Mouse (Mus musculus): Measurements from ENCODE around the gene Olfr1153.

Olfr1153 gene

DNA sequence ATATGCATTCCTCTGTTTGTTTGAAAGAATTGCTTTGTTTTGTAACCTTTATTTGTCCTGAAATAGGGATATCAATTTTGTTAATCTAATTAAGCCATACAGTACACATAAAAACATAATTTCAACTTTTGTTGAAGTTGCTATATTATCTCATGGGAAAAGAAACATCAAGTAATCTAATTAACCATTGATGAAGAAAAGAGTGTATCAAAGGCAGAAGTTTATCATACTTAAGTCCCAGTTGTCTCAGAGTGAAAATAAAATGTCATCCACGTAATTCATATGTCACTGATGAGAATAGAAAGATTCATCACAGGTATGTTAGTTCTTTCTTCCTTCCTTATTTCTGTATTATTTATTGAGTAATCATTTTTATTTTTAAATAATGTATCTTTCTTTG lies at the start of gene Olfr1153:
Olfr1153 (plus strand) TSS at position 301 of the 400 bp plus-strand sequence.
- no peak for DNase-seq

DNA sequence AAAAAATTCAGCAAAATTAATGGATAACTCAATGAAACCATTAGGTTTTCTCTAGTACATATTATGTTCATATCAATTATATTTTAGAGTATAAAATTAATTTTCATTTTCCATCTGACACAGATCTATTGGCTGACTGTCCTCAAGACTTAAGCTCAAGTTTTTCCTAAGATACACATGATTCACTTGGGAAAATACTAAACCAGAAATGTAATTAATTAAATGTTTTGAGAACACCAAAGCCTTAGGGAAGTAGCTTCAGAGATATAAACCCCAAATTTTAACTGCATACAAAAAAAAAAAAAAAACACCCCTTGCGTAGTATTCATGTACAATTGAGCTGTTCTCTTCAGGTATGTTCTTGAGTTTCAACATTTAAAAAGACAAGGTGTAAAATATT lies 39.2 kb upstream of the Olfr1153 start, which contains the start of gene Olfr1151:
Olfr1151 (plus strand) TSS at position 301 of the 400 bp plus-strand sequence.
- DNase-seq, result no peak

DNA sequence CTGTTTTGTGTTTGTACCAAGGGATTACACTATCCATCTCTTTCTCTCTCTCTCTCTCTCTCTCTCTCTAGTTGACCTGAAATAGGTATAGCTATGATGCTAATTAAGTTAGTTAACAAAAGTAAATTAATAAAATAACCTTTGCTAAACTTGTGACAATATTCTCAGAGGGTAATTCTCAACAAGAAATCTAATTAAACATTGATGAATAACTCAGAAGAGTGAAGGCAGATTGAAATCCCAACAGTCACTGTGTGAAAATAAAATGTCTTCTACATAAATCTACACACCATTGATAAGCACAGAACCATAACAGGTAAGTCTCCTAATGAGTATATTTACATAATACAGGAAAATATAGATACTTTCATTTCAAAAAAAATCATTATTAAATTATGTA lies 28.6 kb upstream of the Olfr1153 start, which contains the start of gene Olfr1152:
Olfr1152 (plus strand) TSS at position 301 of the 400 bp plus-strand sequence.
- DNase-seq, result no peak

DNA sequence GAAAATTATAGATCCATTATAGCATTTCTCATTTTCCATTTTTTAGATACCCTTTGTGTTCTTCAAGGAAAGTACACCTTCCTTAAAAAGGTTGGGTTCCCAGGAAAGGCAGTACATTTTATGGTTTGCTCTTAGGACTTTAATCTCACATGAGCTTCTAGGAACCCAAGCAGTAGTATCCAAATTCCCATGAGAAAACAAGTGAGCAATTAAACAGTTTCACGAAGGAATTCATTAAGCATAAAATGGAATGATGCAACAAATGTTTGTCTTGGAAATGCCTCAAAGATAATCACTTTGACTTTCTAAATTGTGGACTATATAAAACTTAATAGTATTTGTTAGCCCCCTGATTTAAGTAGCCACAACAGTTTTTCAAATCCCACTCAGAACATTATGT lies 10.3 kb downstream of the Olfr1153 start, which contains the start of gene Olfr1154:
Olfr1154 (minus strand) TSS at position 101 of the 400 bp plus-strand sequence.
- DNase-seq, result no peak

- DNase-seq, result no peak
These were observed 50.3 kb downstream of the Olfr1153 start, which contains the start of gene Olfr1155 for GRCm38 (mm10) chr2:87945037-87945436. Olfr1155 (minus strand) TSS chr2:87945137.
